In the genomic region with DNA sequence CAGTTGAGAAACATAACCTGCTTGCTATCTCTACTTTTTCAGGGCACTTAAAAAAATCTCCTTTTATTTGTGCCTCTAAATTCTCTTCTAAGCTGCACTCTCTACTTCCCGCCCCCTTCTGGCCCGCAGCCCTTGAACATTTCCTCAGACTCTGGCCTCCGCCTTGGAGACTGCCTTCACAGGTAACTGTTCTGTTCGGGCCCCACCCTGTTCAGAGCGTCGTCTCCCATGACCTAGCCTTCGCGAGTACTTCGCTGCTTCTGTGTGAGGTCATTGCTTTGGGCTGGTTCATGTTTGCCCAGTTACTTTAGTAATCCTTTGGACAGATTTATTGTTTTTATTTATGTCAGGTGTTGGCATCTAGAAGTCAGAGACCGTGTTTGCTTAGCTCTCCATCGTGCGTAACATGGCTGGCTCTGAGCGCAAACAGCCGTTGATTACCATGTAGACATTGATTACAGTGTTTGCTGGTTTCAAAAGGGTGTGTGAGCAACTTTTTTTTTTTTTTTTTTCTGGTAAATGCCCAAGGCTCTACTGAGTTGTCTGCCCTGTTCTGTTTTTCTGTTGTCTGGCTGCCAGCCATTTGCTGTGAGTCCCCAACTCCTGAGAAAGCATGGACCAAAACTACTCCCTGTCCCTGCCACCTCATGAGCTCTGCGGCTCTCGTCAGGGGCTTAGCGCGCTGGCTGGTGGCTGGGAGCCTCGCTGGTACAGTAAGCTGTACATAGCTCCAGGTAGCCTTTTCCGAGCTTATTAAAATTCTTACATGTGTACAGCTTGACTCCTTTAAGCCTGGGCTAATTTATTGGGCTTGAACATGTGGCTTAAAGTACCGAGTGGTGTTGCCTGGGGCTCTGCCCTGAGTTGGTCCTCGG, we compare ENCODE assay signal across 21 mouse cellular contexts. TPM values are rescaled to one million over a fixed set of nuclear protein-coding genes. Genes with fewer than 3 reads are reported as not detected.
DNase-seq lines count a peak whose midpoint lies in the region; ATAC-seq and TF ChIP-seq lines count a peak whose summit lies in the region.
"Had no signal": no experiment of that assay in that cellular context is flagged by ENCODE, and none has a peak within 500 bp of the region (broad histone marks: within the 10 kb centered on the region; RNA-seq: fewer than 3 reads in every experiment).

No protein-coding gene starts in this region.

- DNase-seq in stomach, postnatal 0 days (ENCODE audit: low spot score) = peak; percentile 85
- DNase-seq in left cerebral cortex, adult 2 months (ENCODE audit: extremely low spot score in 1 of 2, low spot score in 2 of 2) = no peak
- no peak for DNase-seq in frontal cortex, adult 2 months (ENCODE audit: extremely low spot score in 1 of 2, low spot score in 1 of 2)
- DNase-seq: adrenal gland, postnatal 10 days; cerebellum, adult 9-10 months; embryo, embryonic 11 days; gastrocnemius, postnatal 10 days; heart, postnatal 10 days; kidney, adult 8-10 months; thymus, postnatal 14 days had no signal

- intact Hi-C loops in left cerebral cortex, adult 2 months (cut with DNase I) = no loop called here

- H3K27ac ChIP-seq in neural tube, embryonic 13.5 days (replicated peaks) = no peak overlapping the region
- no peak overlapping the region for H3K27ac ChIP-seq in neural tube, embryonic 15.5 days (replicated peaks)
- no peak overlapping the region for H3K27ac ChIP-seq in intestine, embryonic 16.5 days (ENCODE audit: low read length)
- 0 out of 2 replicates have a peak overlapping the region, but pooled peaks have one; percentile 8 for H3K27ac ChIP-seq in limb, embryonic 15.5 days
- peak overlapping the region; percentile 67 for H3K27ac ChIP-seq in stomach, postnatal 0 days (replicated peaks)
- no peak overlapping the region for H3K27ac ChIP-seq in left cerebral cortex, adult 2 months
- H3K27ac ChIP-seq: hindbrain, embryonic 15.5 days; liver, embryonic 14.5 days had no signal

- TF ChIP-seq EP300 in stomach, postnatal 0 days (optimal IDR thresholded peaks at IDR 0.05) = no peak

- 82% methylated on average over 22 of the region's 22 CpGs for WGBS in neural tube, embryonic 13.5 days
- 77% methylated on average over 22 of the region's 22 CpGs for WGBS in neural tube, embryonic 15.5 days
- 61% methylated on average over 22 of the region's 22 CpGs for WGBS in intestine, embryonic 16.5 days
- WGBS in limb, embryonic 15.5 days = 34% methylated on average over 22 of the region's 22 CpGs
- 48% methylated on average over 22 of the region's 22 CpGs for WGBS in stomach, postnatal 0 days

- 0 out of 2 replicates have a peak overlapping the region, but pooled peaks have one; percentile 31 for H3K9ac ChIP-seq in neural tube, embryonic 13.5 days
- no peak overlapping the region for H3K9ac ChIP-seq in neural tube, embryonic 15.5 days (replicated peaks)
- H3K9ac ChIP-seq in intestine, embryonic 16.5 days (ENCODE audit: low read depth, low read length) = no peak overlapping the region
- H3K9ac ChIP-seq in limb, embryonic 15.5 days = no peak overlapping the region
- peak overlapping the region; percentile 38 for H3K9ac ChIP-seq in stomach, postnatal 0 days (ENCODE audit: low read length)
- H3K9ac ChIP-seq: hindbrain, embryonic 15.5 days; liver, embryonic 14.5 days had no signal

- H3K27me3 ChIP-seq in neural tube, embryonic 13.5 days = no peaks in the 10 kb centered on the region
- H3K27me3 ChIP-seq in neural tube, embryonic 15.5 days (replicated peaks) = no peaks in the 10 kb centered on the region
- no peaks in the 10 kb centered on the region for H3K27me3 ChIP-seq in intestine, embryonic 16.5 days (replicated peaks; ENCODE audit: control insufficient read depth, insufficient read depth, low read length)
- H3K27me3 ChIP-seq in limb, embryonic 15.5 days = no peaks in the 10 kb centered on the region
- H3K27me3 ChIP-seq in stomach, postnatal 0 days (ENCODE audit: control insufficient read depth, insufficient read depth, low read length) = no peaks in the 10 kb centered on the region
- H3K27me3 ChIP-seq: hindbrain, embryonic 15.5 days; megakaryocyte, embryonic 14.5 days had no signal

- no peaks in the 10 kb centered on the region for H3K9me3 ChIP-seq in neural tube, embryonic 13.5 days
- no peaks in the 10 kb centered on the region for H3K9me3 ChIP-seq in neural tube, embryonic 15.5 days (replicated peaks)
- H3K9me3 ChIP-seq in intestine, embryonic 16.5 days (ENCODE audit: control insufficient read depth, low read length) = no peaks in the 10 kb centered on the region
- no peaks in the 10 kb centered on the region for H3K9me3 ChIP-seq in limb, embryonic 15.5 days
- H3K9me3 ChIP-seq in stomach, postnatal 0 days (ENCODE audit: control insufficient read depth, low read length) = no peaks in the 10 kb centered on the region
- H3K9me3 ChIP-seq: hindbrain, embryonic 15.5 days; megakaryocyte, embryonic 14.5 days had no signal

- H3K4me3 ChIP-seq in neural tube, embryonic 13.5 days = no peak overlapping the region
- H3K4me3 ChIP-seq in neural tube, embryonic 15.5 days (replicated peaks) = no peak overlapping the region
- no peak overlapping the region for H3K4me3 ChIP-seq in intestine, embryonic 16.5 days (ENCODE audit: low read length)
- H3K4me3 ChIP-seq in limb, embryonic 15.5 days = no peak overlapping the region
- H3K4me3 ChIP-seq in stomach, postnatal 0 days (ENCODE audit: low read depth, low read length) = no peak overlapping the region
- H3K4me3 ChIP-seq in left cerebral cortex, adult 2 months = no peak overlapping the region
- H3K4me3 ChIP-seq: hindbrain, embryonic 15.5 days; megakaryocyte, embryonic 14.5 days had no signal

- no peak for ATAC-seq in neural tube, embryonic 13.5 days (ENCODE audit: low read depth)
- ATAC-seq in neural tube, embryonic 15.5 days (ENCODE audit: low FRiP score) = no peak
- ATAC-seq in intestine, embryonic 16.5 days = peak; percentile 89
- ATAC-seq in limb, embryonic 15.5 days (ENCODE audit: insufficient number of reproducible peaks, low FRiP score, low TSS enrichment, low read depth) = no peak
- peak; percentile 97 for ATAC-seq in stomach, postnatal 0 days (ENCODE audit: low FRiP score, low TSS enrichment)
- ATAC-seq: forebrain, embryonic 14.5 days had no signal

- no peaks in the 10 kb centered on the region for H3K4me1 ChIP-seq in neural tube, embryonic 13.5 days (replicated peaks)
- H3K4me1 ChIP-seq in neural tube, embryonic 15.5 days = no peaks in the 10 kb centered on the region
- H3K4me1 ChIP-seq in intestine, embryonic 16.5 days (ENCODE audit: control insufficient read depth, insufficient read depth, low read length) = no peaks in the 10 kb centered on the region
- peaks cover 10% of the 10 kb centered on the region for H3K4me1 ChIP-seq in limb, embryonic 15.5 days
- H3K4me1 ChIP-seq in stomach, postnatal 0 days (replicated peaks; ENCODE audit: control insufficient read depth, insufficient read depth) = no peaks in the 10 kb centered on the region
- H3K4me1 ChIP-seq: hindbrain, embryonic 15.5 days had no signal

- no peaks in the 10 kb centered on the region for H3K36me3 ChIP-seq in neural tube, embryonic 13.5 days
- H3K36me3 ChIP-seq in neural tube, embryonic 15.5 days = no peaks in the 10 kb centered on the region
- H3K36me3 ChIP-seq in intestine, embryonic 16.5 days (ENCODE audit: control insufficient read depth, insufficient read depth, low read length) = no peaks in the 10 kb centered on the region
- no peaks in the 10 kb centered on the region for H3K36me3 ChIP-seq in limb, embryonic 15.5 days
- H3K36me3 ChIP-seq in stomach, postnatal 0 days (ENCODE audit: control insufficient read depth, insufficient read depth, low read length) = no peaks in the 10 kb centered on the region
- H3K36me3 ChIP-seq: hindbrain, embryonic 15.5 days had no signal

- peak; percentile 27; the same call in 1 of the 2 replicates for TF ChIP-seq CTCF in stomach, postnatal 0 days (IDR thresholded peaks at IDR 0.05; ENCODE audit: low read depth)
- TF ChIP-seq CTCF in left cerebral cortex, adult 2 months (IDR thresholded peaks at IDR 0.05) = no peak

- H3K4me2 ChIP-seq in neural tube, embryonic 13.5 days = no peak overlapping the region
- H3K4me2 ChIP-seq in neural tube, embryonic 15.5 days = no peak overlapping the region
- H3K4me2 ChIP-seq in intestine, embryonic 16.5 days (ENCODE audit: low read depth, low read length) = no peak overlapping the region
- H3K4me2 ChIP-seq in limb, embryonic 15.5 days = no peak overlapping the region
- 0 out of 2 replicates have a peak overlapping the region, but pooled peaks have one; percentile 20 for H3K4me2 ChIP-seq in stomach, postnatal 0 days (replicated peaks; ENCODE audit: low read depth)
- H3K4me2 ChIP-seq: hindbrain, embryonic 15.5 days had no signal

RNA-seq across cellular contexts. Expression of a gene that starts 6.7 kb away (rescaled TPM):
- 23.3 and 26.2 TPM in 2 replicates for polyA plus RNA-seq in neural tube, embryonic 13.5 days (2015; fragmentation: Nextera tagmentation; extraction: Ambion mirVana)
- polyA plus RNA-seq in neural tube, embryonic 15.5 days (2015; fragmentation: Nextera tagmentation; extraction: Ambion mirVana) = 21.7 and 34.8 TPM in 2 replicates
- polyA plus RNA-seq in intestine, embryonic 16.5 days (2015; fragmentation: Nextera tagmentation; extraction: Ambion mirVana) = 71.9 and 72.3 TPM in 2 replicates
- polyA plus RNA-seq in limb, embryonic 15.5 days (2015; fragmentation: Nextera tagmentation; extraction: Ambion mirVana) = 44.3 and 44.5 TPM in 2 replicates
- polyA plus RNA-seq in stomach, postnatal 0 days (2015; fragmentation: Nextera tagmentation; extraction: Ambion mirVana) = 71.2 and 73.9 TPM in 2 replicates
- 10 to 100 TPM; 20.9 to 24.0 TPM for total RNA-seq in left cerebral cortex, adult 2 months (2021)
- 28.2 and 30.1 TPM in 2 replicates for polyA plus RNA-seq in frontal cortex, adult 2 months (2012; rRNA removed)

RNA-seq across cellular contexts. Expression of a gene that starts 19.4 kb away (rescaled TPM):
- 132 and 144 TPM in 2 replicates for polyA plus RNA-seq in neural tube, embryonic 13.5 days (2015; fragmentation: Nextera tagmentation; extraction: Ambion mirVana)
- polyA plus RNA-seq in neural tube, embryonic 15.5 days (2015; fragmentation: Nextera tagmentation; extraction: Ambion mirVana) = 140 and 149 TPM in 2 replicates
- polyA plus RNA-seq in intestine, embryonic 16.5 days (2015; fragmentation: Nextera tagmentation; extraction: Ambion mirVana) = 67.7 and 71.3 TPM in 2 replicates
- 101 and 103 TPM in 2 replicates for polyA plus RNA-seq in limb, embryonic 15.5 days (2015; fragmentation: Nextera tagmentation; extraction: Ambion mirVana)
- polyA plus RNA-seq in stomach, postnatal 0 days (2015; fragmentation: Nextera tagmentation; extraction: Ambion mirVana) = 62.8 and 63.6 TPM in 2 replicates
- total RNA-seq in left cerebral cortex, adult 2 months (2021) = 10 to 100 TPM; 74.9 to 76.6 TPM
- polyA plus RNA-seq in frontal cortex, adult 2 months (2012; rRNA removed) = 63.7 and 67.2 TPM in 2 replicates

RNA-seq across cellular contexts. Expression of a gene that starts 40.9 kb away (rescaled TPM):
- polyA plus RNA-seq in neural tube, embryonic 13.5 days (2015; fragmentation: Nextera tagmentation; extraction: Ambion mirVana) = 69.7 and 73.4 TPM in 2 replicates
- polyA plus RNA-seq in neural tube, embryonic 15.5 days (2015; fragmentation: Nextera tagmentation; extraction: Ambion mirVana) = 71.9 and 73.0 TPM in 2 replicates
- polyA plus RNA-seq in intestine, embryonic 16.5 days (2015; fragmentation: Nextera tagmentation; extraction: Ambion mirVana) = 34.3 and 34.8 TPM in 2 replicates
- polyA plus RNA-seq in limb, embryonic 15.5 days (2015; fragmentation: Nextera tagmentation; extraction: Ambion mirVana) = 47.0 and 54.3 TPM in 2 replicates
- 25.4 and 26.1 TPM in 2 replicates for polyA plus RNA-seq in stomach, postnatal 0 days (2015; fragmentation: Nextera tagmentation; extraction: Ambion mirVana)
- total RNA-seq in left cerebral cortex, adult 2 months (2021) = 10 to 100 TPM; 74.6 to 77.8 TPM
- polyA plus RNA-seq in frontal cortex, adult 2 months (2012; rRNA removed) = 63.2 and 66.6 TPM in 2 replicates

RNA-seq across cellular contexts. Expression of a gene that starts 50.5 kb away (rescaled TPM):
- polyA plus RNA-seq in neural tube, embryonic 13.5 days (2015; fragmentation: Nextera tagmentation; extraction: Ambion mirVana) = not detected in 2 replicates
- 0.26 TPM in 1 of 2 replicates, not detected in the other for polyA plus RNA-seq in neural tube, embryonic 15.5 days (2015; fragmentation: Nextera tagmentation; extraction: Ambion mirVana)
- polyA plus RNA-seq in intestine, embryonic 16.5 days (2015; fragmentation: Nextera tagmentation; extraction: Ambion mirVana) = 0.13 TPM in 1 of 2 replicates, not detected in the other
- 0.22 TPM in 1 of 2 replicates, not detected in the other for polyA plus RNA-seq in limb, embryonic 15.5 days (2015; fragmentation: Nextera tagmentation; extraction: Ambion mirVana)
- 0.07 and 0.13 TPM in 2 replicates for polyA plus RNA-seq in stomach, postnatal 0 days (2015; fragmentation: Nextera tagmentation; extraction: Ambion mirVana)
- total RNA-seq in left cerebral cortex, adult 2 months (2021) = under 1 TPM; 0.25 to 0.44 TPM
- 0.54 and 0.55 TPM in 2 replicates for polyA plus RNA-seq in frontal cortex, adult 2 months (2012; rRNA removed)
- total RNA-seq: MEL had no signal
- polyA plus RNA-seq: forebrain, embryonic 14.5 days; hindbrain, embryonic 15.5 days; neural tube, embryonic 14.5 days; small intestine, adult 2 months had no signal

Comparison
In these comparisons a context has a peak if more than half of its experiments do, and no peak if none do; other contexts are left out.
1. H3K9ac ChIP-seq: peak in neural tube, embryonic 13.5 days (single experiment) and stomach, postnatal 0 days (single experiment); none in neural tube, embryonic 15.5 days (single experiment), intestine, embryonic 16.5 days (single experiment) and limb, embryonic 15.5 days (single experiment).
2. ATAC-seq: peak in intestine, embryonic 16.5 days (single experiment) and stomach, postnatal 0 days (single experiment); none in neural tube, embryonic 13.5 days (single experiment), neural tube, embryonic 15.5 days (single experiment) and limb, embryonic 15.5 days (single experiment).
3. H3K27ac ChIP-seq: peak in limb, embryonic 15.5 days (single experiment) and stomach, postnatal 0 days (single experiment); none in neural tube, embryonic 13.5 days (single experiment), neural tube, embryonic 15.5 days (single experiment), intestine, embryonic 16.5 days (single experiment) and left cerebral cortex, adult 2 months (single experiment).